Mouse (Mus musculus) bone marrow, adult 2 months (tissue): ENCODE data around the gene Rabgap1l. TPM values are rescaled to one million over a fixed set of nuclear protein-coding genes. Genes with fewer than 3 reads are reported as not detected.

ENCODE experiments used
- H3K27ac ChIP-seq: fragments of 200-500 bp; 2 replicates; pipeline ENCODE4 v1.5.1; 2012; ENCODE audit warnings: low read depth, mild to moderate bottlenecking, control low read depth, inconsistent platforms, low read length; ENCODE audit not compliant: control insufficient read depth, poor library complexity, insufficient read depth
- H3K4me1 ChIP-seq: fragments of 200-500 bp; 2 replicates; pipeline ENCODE4 v1.6.1; 2011; ENCODE audit warnings: low read length; ENCODE audit not compliant: control insufficient read depth, insufficient read depth
- H3K4me3 ChIP-seq: fragments of 200-500 bp; replicated peaks from 2 replicates; pipeline ENCODE3; 2011; ENCODE audit warnings: mild to moderate bottlenecking, low read depth, low read length, control low read depth; ENCODE audit not compliant: control insufficient read depth
- CTCF ChIP-seq: fragments of 200-500 bp; IDR thresholded peaks from 2 replicates; pipeline ENCODE4 v1.5.1; 2011; ENCODE audit warnings: low read length, control low read depth; ENCODE audit not compliant: control insufficient read depth, insufficient read depth
- POLR2A ChIP-seq: fragments of 200-500 bp; IDR thresholded peaks from 2 replicates; pipeline ENCODE4 v1.6.1; 2011; ENCODE audit warnings: low read depth, mild to moderate bottlenecking, control low read depth, low read length, borderline replicate concordance; ENCODE audit not compliant: control insufficient read depth
- WGBS: fragments of 180-500 bp; shearing (Covaris S2); methylation state at CpG from one replicate; pipeline ENCODE4 v1.1.7; 2018; 5-methylcytosine and 5-hydroxymethylcytosine counted together
- polyA plus RNA-seq: library from polyadenylated mRNA; stranded (reverse); fragments of >200 nt; gene quantifications from 2 replicates; pipeline ENCODE4 v1.2.4, GENCODE M21; 2011; ENCODE audit warnings: low replicate concordance; ENCODE audit not compliant: missing spikeins, insufficient read depth, insufficient read length

The Rabgap1l gene
- polyA plus RNA-seq, 1 experiment: 73.4 TPM

DNA sequence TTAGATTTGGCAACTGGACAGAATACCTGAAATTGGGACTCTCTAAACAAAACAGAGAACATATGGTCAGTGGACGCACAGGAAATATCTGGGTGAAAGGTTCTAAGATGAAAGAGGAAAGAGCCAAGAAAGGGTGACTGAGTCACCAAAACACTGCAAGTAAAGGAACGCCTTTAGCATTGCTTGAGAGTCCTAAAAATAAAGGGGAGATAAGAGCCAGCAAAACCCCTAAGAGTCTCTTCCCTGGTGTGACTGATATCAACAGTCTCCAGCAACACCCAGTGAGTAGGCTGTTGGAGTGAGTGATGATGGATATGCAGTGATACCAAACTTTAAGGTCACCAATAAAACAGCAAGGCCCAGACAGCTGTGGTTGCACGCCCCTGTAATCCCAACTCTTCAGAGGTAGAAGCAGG lies 32.4 kb upstream of the Rabgap1l start:
- Histone ChIP-seq H3K4me1 (no peaks in the 10 kb centered on the region), H3K27ac (no peak overlapping the region), H3K4me3 (no peak overlapping the region)
- WGBS: 59% methylated on average over 3 of the region's 3 CpGs
- TF ChIP-seq POLR2A (no peak), CTCF (no peak)

DNA sequence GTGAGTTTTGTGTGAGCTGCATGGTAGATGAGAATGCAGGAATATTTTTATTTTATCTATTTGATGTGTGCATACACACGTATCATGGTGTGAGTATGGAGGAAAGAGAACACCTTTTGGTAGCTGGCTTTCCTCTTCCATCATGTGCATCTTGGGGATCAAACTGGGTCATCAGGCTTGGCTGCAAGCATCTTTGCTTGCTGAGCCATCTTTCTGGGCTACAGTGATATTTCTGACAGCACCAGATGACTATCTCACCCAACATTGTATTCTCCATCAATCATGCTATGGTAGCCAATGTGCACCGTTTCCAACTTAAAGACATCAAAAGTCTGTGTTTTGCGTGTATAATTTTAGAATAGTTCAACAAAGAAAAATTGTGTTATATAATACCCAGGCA lies 30.6 kb upstream of the Rabgap1l start:
- Histone ChIP-seq H3K27ac (no peak overlapping the region), H3K4me1 (no peaks in the 10 kb centered on the region), H3K4me3 (no peak overlapping the region)
- 82% methylated on average over 3 of the region's 3 CpGs for WGBS
- TF ChIP-seq CTCF: no peak
- TF ChIP-seq POLR2A: no peak

DNA sequence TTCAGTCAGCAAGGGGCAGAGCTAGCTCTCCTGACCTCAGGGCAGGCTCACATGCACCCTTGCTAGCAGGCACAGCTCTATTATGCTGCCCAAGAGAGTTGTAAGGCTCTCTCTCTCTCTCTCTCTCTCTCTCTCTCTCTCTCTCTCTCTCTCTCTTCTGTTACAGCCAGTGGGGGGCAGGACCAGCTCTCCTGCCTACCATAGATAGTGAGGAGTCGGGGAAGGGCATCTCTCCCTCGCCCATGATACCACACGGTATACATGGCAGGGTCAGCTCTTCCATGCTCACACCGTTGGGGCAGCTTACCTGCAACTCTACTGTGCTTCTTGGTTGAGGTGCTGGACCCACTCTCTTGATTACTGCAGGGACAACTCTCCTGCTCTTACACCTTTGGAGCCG lies 21.2 kb upstream of the Rabgap1l start:
- Histone ChIP-seq H3K4me1 (no peaks in the 10 kb centered on the region; the same call in 1 of the 2 replicates), H3K27ac (no peak overlapping the region), H3K4me3 (no peak overlapping the region)
- WGBS: 87% methylated on average over 5 of the region's 5 CpGs
- TF ChIP-seq CTCF (no peak), POLR2A (no peak)

DNA sequence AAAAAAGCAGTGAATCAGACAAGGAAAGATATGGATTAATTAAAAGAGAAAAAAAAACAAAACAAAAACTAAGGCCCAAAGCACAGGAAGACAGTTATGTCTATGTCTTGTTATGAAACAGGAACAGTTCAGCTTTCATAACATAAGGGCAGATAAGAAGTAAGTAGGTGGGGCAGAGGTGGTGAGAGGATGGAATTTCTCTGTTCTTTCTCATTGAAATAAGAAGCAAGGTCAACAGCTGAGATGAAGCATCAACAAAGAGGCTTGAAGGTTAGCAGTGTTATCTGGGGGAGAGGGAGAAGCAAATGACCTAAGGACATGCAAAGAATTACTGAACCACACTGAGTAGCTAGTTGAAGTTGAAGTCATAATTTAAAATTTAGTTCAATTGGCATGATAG lies 19.4 kb upstream of the Rabgap1l start:
- Histone ChIP-seq H3K27ac (no peak overlapping the region), H3K4me1 (no peaks in the 10 kb centered on the region; the same call in 1 of the 2 replicates), H3K4me3 (no peak overlapping the region)
- no peak for TF ChIP-seq CTCF
- TF ChIP-seq POLR2A: no peak

DNA sequence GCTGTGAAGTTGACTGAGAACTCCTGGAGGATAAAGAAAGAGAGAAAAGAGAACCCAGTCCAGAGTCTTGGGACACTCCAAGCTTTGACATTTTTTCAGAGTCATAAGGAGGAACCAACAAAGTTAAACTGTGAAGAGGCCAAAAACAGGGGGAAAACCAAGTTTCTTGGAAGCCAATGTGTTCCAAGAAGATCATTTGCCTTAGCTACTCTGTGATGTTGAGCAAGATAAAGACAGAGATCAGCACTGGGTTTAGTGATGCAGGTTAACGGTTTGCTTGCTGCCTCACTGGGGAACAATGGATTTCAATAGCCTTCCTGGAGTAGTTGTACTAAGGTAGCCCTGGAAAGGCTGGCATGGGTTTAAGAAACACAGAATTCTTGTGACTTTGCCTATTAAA lies 18.9 kb upstream of the Rabgap1l start:
- Histone ChIP-seq H3K27ac (no peak overlapping the region), H3K4me1 (no peaks in the 10 kb centered on the region; the same call in 1 of the 2 replicates), H3K4me3 (no peak overlapping the region)
- 58% methylated on average over 1 of the region's 1 CpGs for WGBS
- TF ChIP-seq CTCF (no peak), POLR2A (no peak)

DNA sequence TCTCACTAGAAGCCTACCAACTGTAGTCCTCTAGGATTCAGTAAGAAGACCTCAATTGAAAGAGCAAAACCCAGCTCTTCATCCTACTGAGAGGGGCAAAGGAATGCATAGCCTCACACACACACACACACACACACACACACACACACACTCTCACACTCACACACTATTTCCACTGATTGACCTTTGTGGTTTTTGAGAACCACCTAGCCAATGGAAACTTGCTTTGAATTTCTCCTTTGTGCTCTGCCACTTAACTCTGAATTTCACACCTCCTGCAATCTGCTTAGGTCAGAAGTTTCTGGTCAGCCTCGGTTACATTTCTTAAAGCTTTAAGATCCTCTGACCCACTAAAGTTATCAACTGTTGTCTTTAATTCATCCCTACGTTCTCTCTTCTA lies 12.3 kb upstream of the Rabgap1l start:
- no peak overlapping the region for H3K4me3 ChIP-seq
- no peak overlapping the region for H3K27ac ChIP-seq
- H3K4me1 ChIP-seq: no peaks in the 10 kb centered on the region
- WGBS: 72% methylated on average over 2 of the region's 2 CpGs
- TF ChIP-seq POLR2A: no peak
- TF ChIP-seq CTCF: no peak

DNA sequence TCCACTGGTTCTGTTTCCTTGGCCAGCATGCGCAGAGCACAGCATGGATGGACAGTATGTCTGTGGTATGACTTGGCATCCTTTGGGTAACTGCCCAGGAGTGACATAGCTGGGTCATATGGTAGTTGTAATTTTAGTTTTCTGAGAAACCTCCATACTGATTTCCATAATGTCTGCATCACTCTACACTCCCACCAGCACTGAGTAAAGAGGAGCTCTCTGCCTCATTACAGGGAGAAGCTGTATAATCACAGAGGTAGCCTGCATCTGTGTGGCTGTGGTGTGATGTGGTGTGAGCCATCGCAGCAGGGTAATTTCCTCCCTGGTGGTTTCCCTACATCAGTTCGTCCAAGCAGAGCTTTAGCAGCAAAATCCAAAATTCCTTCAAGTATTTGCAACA lies 7.0 kb upstream of the Rabgap1l start:
- TF ChIP-seq POLR2A: no peak
- TF ChIP-seq CTCF: no peak
- 59% methylated on average over 3 of the region's 3 CpGs for WGBS
- H3K4me1 ChIP-seq: no peaks in the 10 kb centered on the region; the same call in 1 of the 2 replicates
- H3K27ac ChIP-seq: no peak overlapping the region
- no peak overlapping the region for H3K4me3 ChIP-seq

DNA sequence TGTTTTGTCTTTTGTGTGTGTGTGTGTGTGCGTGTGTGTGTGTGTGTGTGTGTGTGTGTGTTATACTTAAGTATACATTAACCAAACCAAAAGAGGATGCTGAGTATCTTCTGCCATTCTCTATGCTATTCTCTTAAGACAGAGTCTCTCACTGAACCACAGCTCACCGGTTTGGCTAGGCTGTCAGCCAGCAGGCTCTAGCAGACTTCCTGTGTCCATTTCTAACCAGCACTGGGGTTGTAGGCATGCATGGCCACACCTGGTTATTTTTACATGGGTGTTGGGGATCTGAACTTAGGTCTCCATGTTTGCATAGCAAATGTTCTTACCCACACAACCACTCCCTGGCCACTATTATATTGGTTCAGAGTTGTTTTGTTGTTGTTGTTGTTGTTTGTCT lies 2.0 kb upstream of the Rabgap1l start:
- H3K27ac ChIP-seq: no peak overlapping the region

More for the DNA sequence above, 2.0 kb upstream of the Rabgap1l start:
- H3K4me1 ChIP-seq: no peaks in the 10 kb centered on the region; the same call in 1 of the 2 replicates
- H3K4me3 ChIP-seq: no peak overlapping the region
- 39% methylated on average over 2 of the region's 2 CpGs for WGBS
- TF ChIP-seq CTCF (no peak), POLR2A (no peak)
